Mouse (Mus musculus) kidney, postnatal 0 days (tissue): ENCODE data around the gene Stx8. TPM values are rescaled to one million over a fixed set of nuclear protein-coding genes. Genes with fewer than 3 reads are reported as not detected.

Source experiments
- ATAC-seq: fragments of 200-750 bp; cut with Nextera tagmentation; replicated peaks from 2 replicates; pipeline ENCODE4 v1.8.0; 2017; ENCODE audit warnings: low read depth, moderate number of reproducible peaks, moderate TSS enrichment, moderate library complexity; ENCODE audit not compliant: low FRiP score
- DNase-seq: peaks from one replicate; pipeline ENCODE4 v3.0.0-alpha.2; 2016; ENCODE audit warnings: low spot score
- H3K27ac ChIP-seq: fragments of 300-500 bp; sonication (generic); 2 replicates; pipeline ENCODE4 v1.5.1; 2014; ENCODE audit warnings: mild to moderate bottlenecking
- H3K27me3 ChIP-seq: fragments of 300-500 bp; sonication (generic); 2 replicates; pipeline ENCODE4 v1.6.1; 2014; ENCODE audit warnings: low read length, mixed read lengths; ENCODE audit not compliant: insufficient read depth
- H3K36me3 ChIP-seq: fragments of 300-500 bp; sonication (generic); 2 replicates; pipeline ENCODE4 v1.6.1; 2014; ENCODE audit warnings: low read length, mixed read lengths; ENCODE audit not compliant: insufficient read depth
- H3K4me1 ChIP-seq: fragments of 300-500 bp; sonication (generic); replicated peaks from 2 replicates; pipeline ENCODE4 v1.6.1; 2014; ENCODE audit warnings: antibody characterized with exemption, low read length, mixed read lengths; ENCODE audit not compliant: insufficient read depth
- H3K4me2 ChIP-seq: fragments of 300-500 bp; sonication (generic); 2 replicates; pipeline ENCODE4 v1.6.1; 2014; ENCODE audit warnings: mild to moderate bottlenecking, low read length, moderate library complexity, mixed read lengths
- H3K4me3 ChIP-seq: fragments of 300-500 bp; sonication (generic); replicated peaks from 2 replicates; pipeline ENCODE4 v1.5.1; 2014; ENCODE audit warnings: low read depth, low read length
- H3K9ac ChIP-seq: fragments of 300-500 bp; sonication (generic); 2 replicates; pipeline ENCODE4 v1.6.1; 2014; ENCODE audit warnings: low read depth, low read length
- H3K9me3 ChIP-seq: fragments of 300-500 bp; sonication (generic); replicated peaks from 2 replicates; pipeline ENCODE4 v1.6.1; 2016; ENCODE audit warnings: low read length, inconsistent platforms, mixed read lengths
- CTCF ChIP-seq: IDR thresholded peaks from 2 replicates; pipeline ENCODE4 v1.5.1; 2016; ENCODE audit warnings: antibody characterized with exemption, low read depth, mild to moderate bottlenecking, moderate library complexity
- WGBS: fragments of 180-500 bp; shearing (Covaris S2); extraction: QIAGEN DNeasy Blood & Tissue Kit; methylation state at CpG from one replicate; pipeline ENCODE4 v1.1.7; 2014; 5-methylcytosine and 5-hydroxymethylcytosine counted together
- polyA plus RNA-seq: library from polyadenylated mRNA; unstranded; fragments of >200 nt; fragmentation: Nextera tagmentation; extraction: Ambion mirVana; gene quantifications from 2 replicates; pipeline ENCODE4 v1.2.1, GENCODE M21; 2015

Stx8 gene
- polyA plus RNA-seq, 1 experiment from 2014 or later: 84.5 TPM

DNA sequence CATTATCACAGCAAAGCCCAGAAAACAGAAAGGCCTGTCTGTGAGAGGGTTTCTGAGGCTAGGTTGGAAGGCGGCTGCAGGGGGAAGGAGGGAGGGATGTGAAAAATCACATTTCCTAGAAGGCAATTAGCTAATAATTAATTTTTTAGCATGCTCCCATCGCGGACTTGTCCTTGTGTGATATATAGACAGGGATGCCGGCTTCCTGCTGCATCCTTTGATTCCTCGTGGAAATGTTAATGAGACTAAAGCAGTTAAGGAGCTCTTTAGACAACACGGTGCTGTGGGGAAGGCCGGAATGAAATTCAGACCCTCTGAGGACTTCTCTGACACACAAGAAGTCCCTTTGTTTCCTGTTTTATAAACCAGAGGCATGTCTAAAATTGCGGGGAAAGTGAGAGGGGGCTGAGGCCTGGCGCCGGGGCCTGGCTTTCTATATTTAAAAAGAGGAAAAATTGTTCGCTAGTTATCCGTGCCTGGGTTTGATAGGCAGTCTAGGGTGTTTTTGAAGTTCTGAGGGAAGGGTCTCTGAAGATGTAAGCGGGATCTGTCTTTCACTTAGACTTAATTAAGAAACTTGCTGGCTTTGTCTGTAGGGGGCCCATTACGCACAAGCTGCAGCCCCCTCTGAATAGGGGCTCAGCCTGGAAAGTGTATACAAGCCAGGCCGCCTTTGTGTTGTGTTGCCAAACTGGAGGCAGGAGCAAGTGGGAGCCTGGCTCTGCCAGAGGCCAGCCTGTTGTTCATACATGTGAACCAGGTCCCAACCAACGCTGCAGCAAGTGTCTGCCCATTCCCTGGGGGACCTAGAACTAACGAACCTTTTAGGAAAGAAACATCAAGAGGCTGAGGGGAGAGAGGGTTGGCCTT lies 179.8 kb downstream of the Stx8 start:
- Histone ChIP-seq H3K4me1 (0 out of 2 replicates have a peak, but pooled peaks cover 14% of the 10 kb centered on the region), H3K36me3 (no peaks in the 10 kb centered on the region), H3K27me3 (no peaks in the 10 kb centered on the region), H3K9ac (no peak overlapping the region), H3K4me2 (no peak overlapping the region), H3K9me3 (no peaks in the 10 kb centered on the region), H3K4me3 (no peak overlapping the region), H3K27ac (no peak overlapping the region)
- WGBS: 48% methylated on average over 17 of the region's 17 CpGs
- TF ChIP-seq CTCF: no peak
- ATAC-seq (no peak), DNase-seq (no peak)

DNA sequence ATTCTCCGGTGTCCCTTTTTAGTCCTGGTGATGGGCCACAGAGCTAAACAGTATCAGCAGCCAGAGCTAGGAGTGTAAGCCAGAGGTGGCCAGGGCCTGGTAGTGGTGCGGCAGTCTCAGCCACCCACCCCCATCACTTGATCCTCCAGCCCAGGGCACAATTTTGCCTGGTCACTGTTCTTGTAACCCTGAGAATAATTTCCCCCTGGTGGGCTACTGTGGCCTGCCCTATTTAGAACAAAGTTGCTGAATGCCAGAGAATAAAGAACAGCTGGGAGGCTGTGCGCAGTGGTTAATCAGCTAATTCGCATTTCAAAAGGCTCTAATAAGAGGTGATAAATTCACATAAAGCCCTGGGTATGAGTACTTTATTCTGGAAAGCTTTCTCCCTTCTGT lies 180.5 kb downstream of the Stx8 start:
- H3K4me1 ChIP-seq: 0 out of 2 replicates have a peak, but pooled peaks cover 14% of the 10 kb centered on the region
- H3K27me3 ChIP-seq: no peaks in the 10 kb centered on the region
- no peak overlapping the region for H3K9ac ChIP-seq
- H3K4me3 ChIP-seq: no peak overlapping the region
- no peaks in the 10 kb centered on the region for H3K9me3 ChIP-seq
- H3K4me2 ChIP-seq: no peak overlapping the region
- H3K27ac ChIP-seq: no peak overlapping the region
- ATAC-seq (no peak), DNase-seq (no peak)
- 84% methylated on average over 4 of the region's 4 CpGs for WGBS
- H3K36me3 ChIP-seq: no peaks in the 10 kb centered on the region
- TF ChIP-seq CTCF: no peak

DNA sequence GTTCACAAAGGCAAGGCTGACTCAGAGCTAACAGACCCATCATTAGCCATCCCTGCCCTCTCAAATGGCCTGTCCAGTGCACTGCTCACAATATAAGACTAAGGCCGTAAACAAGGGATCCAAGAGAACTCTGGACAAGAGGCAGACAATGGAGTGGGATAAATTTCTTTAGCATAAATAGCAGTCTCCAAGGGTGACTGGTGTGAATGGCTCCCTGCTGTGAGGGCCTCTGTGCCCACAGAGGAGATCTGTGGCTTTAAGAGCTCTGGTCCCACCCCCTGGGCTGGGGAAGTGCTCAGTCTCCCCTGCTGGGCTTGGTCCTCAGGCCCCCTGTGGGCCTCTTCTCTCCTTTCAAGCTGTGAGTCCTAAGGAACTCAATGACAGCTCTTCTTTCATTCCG lies 184.9 kb downstream of the Stx8 start:
- no peaks in the 10 kb centered on the region for H3K27me3 ChIP-seq
- H3K36me3 ChIP-seq: no peaks in the 10 kb centered on the region
- ATAC-seq: no peak
- H3K9ac ChIP-seq: no peak overlapping the region
- TF ChIP-seq CTCF: no peak
- H3K9me3 ChIP-seq: no peaks in the 10 kb centered on the region
- H3K4me2 ChIP-seq: no peak overlapping the region
- no peak overlapping the region for H3K27ac ChIP-seq
- DNase-seq: peak; percentile 37
- H3K4me3 ChIP-seq: no peak overlapping the region
- H3K4me1 ChIP-seq: 0 out of 2 replicates have a peak, but pooled peaks cover 2% of the 10 kb centered on the region
- 57% methylated on average over 2 of the region's 2 CpGs for WGBS

DNA sequence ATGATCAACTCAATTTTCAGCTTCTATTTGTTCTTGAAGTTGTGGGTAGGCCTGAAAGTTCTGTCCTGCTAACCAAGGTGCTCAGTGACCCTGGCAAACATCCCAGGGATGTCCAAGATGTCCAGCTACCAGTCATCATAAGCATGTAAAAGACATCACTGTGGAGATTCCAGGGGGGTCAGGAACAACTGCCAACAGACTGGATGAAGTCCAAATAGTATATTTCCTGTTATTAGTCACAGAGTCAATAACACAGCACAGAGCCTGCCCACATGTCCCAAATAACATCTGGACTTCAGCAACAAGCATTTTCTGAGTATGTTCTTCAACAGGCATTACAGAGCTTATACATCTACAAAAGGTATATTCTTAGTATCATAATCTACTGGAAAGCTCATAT lies 189.8 kb downstream of the Stx8 start:
- no peak overlapping the region for H3K27ac ChIP-seq
- no peak overlapping the region for H3K4me2 ChIP-seq
- no peak overlapping the region for H3K4me3 ChIP-seq
- no peaks in the 10 kb centered on the region for H3K4me1 ChIP-seq
- ATAC-seq: no peak
- H3K9ac ChIP-seq: no peak overlapping the region
- no peaks in the 10 kb centered on the region for H3K9me3 ChIP-seq
- TF ChIP-seq CTCF: no peak
- DNase-seq: no peak
- no peaks in the 10 kb centered on the region for H3K27me3 ChIP-seq
- H3K36me3 ChIP-seq: no peaks in the 10 kb centered on the region

DNA sequence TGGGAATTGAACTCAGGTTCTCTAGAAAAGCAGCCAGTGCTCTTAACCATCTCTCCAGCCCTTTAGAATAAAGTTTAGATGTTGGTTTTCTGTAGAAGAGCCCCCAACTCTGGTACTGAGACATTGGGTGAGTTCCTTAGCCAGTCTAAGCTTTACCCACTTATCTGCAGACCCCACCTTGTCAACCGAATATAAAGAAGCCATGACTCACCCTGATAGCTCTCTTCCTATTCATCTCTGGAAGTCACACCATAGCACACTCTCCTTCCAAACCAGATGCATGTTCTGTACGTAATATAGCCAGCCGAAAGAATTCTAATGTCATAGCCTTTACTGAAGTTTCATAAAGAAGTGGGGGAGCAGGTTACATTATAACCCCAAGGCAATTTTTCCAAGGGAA lies 192.2 kb downstream of the Stx8 start:
- no peaks in the 10 kb centered on the region for H3K36me3 ChIP-seq
- no peaks in the 10 kb centered on the region for H3K9me3 ChIP-seq
- WGBS: 90% methylated on average over 3 of the region's 3 CpGs
- H3K4me3 ChIP-seq: no peak overlapping the region
- H3K9ac ChIP-seq: no peak overlapping the region
- H3K27ac ChIP-seq: no peak overlapping the region
- no peaks in the 10 kb centered on the region for H3K27me3 ChIP-seq
- TF ChIP-seq CTCF: no peak
- DNase-seq (no peak), ATAC-seq (no peak)
- H3K4me1 ChIP-seq: no peaks in the 10 kb centered on the region
- no peak overlapping the region for H3K4me2 ChIP-seq

DNA sequence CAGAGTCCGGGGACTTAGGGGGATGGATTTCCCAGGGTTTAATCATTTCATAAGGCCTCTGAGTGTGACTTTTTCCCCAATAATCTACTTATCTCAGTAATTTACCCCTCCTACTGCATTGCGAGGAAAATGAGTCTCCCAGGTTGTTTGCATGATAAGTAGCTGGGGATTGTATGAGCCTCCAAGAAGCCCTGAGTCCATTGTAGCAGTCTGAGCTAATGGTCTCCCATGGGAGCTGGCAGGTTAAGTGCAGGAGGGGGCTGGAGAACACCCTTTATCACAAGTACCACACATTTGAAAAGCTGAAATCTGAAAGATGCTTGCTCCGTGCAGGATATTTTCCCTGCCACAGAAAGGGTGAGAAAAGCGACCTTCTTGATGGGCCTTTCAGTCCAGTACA lies 193.9 kb downstream of the Stx8 start:
- Histone ChIP-seq H3K9ac (no peak overlapping the region), H3K27ac (no peak overlapping the region), H3K4me3 (no peak overlapping the region), H3K4me1 (no peaks in the 10 kb centered on the region), H3K4me2 (no peak overlapping the region), H3K36me3 (no peaks in the 10 kb centered on the region), H3K9me3 (no peaks in the 10 kb centered on the region), H3K27me3 (no peaks in the 10 kb centered on the region)
- ATAC-seq (no peak), DNase-seq (no peak)
- TF ChIP-seq CTCF: no peak
- 84% methylated on average over 4 of the region's 4 CpGs for WGBS
